Mouse (Mus musculus) frontal cortex, postnatal 25 days (tissue): ENCODE results near the gene Hcrtr2.

Source experiments
- DNase-seq, 2 experiments: peaks; one replicate each; pipeline ENCODE4 v3.0.0; 2022; ENCODE audit warnings: low spot score in 2 of 2

The Hcrtr2 gene

GRCm38 (mm10) chr9:76323756-76324155 lies at the start of gene Hcrtr2:
Gene Hcrtr2 (minus strand): TSS chr9:76323856.
- no peak for DNase-seq

DNA sequence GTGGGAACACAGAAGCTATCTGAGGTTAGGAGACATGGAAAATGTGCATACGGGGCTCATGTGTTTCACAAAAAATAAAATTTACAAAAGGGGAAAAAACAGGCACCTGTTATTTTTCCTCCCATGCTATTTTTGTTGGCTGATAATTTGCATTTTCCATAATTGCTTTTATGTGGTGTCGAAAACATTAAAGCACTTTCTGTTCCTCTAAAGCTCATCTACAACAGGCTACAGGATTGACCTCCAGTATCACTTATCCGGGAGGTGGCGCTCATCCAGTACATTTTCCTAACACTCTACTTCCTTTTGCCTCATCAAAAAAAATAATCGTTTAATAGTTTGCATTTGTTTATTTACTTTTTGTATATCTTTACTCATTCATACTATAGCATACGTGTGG lies 41.2 kb upstream of the Hcrtr2 start:
- no peak for DNase-seq

DNA sequence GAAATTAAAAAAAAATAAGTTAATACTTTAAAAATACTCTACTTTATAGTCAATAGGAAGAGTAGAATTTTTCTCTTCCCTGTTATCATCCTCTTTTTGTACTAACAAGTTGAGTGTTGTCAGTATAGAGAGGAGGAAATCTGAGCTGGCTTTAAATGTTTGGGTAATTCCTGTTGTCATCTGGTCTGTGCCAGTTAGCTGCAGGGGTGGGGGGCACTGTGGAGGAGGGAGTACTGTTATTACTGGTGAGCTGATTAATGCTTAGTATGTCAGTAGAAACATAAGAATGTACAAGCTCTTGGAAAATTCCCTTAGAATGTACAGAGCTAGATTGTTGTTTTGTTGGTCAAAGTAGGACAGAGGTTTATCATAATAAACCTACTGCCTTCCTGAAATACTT lies 36.7 kb upstream of the Hcrtr2 start:
- no peak for DNase-seq

- DNase-seq, result no peak
Measured at GRCm38 (mm10) chr9:76352346-76352745, 28.7 kb upstream of the Hcrtr2 start.

- DNase-seq, result no peak
Measured at GRCm38 (mm10) chr9:76347298-76347697, 23.6 kb upstream of the Hcrtr2 start.

GRCm38 (mm10) chr9:76331081-76331480 lies 7.4 kb upstream of the Hcrtr2 start:
- no peak for DNase-seq

DNA sequence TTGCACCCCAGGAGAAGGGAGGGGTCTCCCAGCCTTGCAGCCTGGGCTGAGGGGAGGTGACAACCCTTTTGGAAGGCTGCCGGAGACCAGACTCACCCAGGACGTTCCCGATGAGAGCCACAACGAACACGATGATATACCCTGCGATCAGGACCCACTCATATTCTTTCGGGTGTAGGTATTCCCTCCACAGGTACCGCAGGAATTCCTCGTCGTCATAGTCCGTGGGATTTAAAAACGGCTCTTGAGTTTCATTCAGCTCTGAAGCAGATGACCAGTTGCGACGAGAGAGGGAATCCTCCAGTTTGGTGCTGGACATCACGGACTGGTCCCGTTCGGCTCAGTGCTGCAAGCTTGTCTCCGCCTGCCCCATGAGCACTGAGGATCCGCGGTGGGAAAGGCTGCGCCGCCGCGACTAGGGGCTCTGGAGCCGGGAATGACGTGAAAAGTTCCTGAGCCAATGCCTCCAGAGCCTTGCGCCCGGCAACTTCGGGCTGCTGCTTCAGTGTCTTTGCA lies 412 bp downstream of the Hcrtr2 start:
- DNase-seq, result peak; percentile 10 to 14

- peak; percentile 4 to 10 for DNase-seq
Measured at GRCm38 (mm10) chr9:76322122-76323052, 1.3 kb downstream of the Hcrtr2 start.

DNA sequence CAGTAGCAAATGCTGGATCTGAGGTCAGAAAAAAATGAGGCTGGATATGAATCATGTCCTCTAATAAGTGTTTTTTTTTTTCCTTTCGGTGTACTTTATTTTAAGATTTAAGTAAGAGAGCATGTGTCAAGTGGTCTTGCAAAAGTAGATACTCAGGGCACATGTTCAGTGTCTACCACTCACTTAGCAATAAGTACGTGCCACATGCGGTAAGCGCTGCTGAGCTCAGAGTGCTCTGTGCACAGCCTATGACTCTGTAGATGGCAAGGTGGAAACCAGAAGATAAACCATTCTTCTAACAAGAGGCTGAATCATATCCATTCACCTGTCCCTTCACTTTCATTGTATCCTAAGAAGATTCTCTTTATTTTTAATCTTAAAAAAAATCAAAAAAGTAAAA lies 2.1 kb downstream of the Hcrtr2 start:
- DNase-seq, result no peak

- no peak for DNase-seq
Measured at GRCm38 (mm10) chr9:76320755-76321154, 2.9 kb downstream of the Hcrtr2 start.

- no peak for DNase-seq
Measured at GRCm38 (mm10) chr9:76318302-76318701, 5.4 kb downstream of the Hcrtr2 start.

GRCm38 (mm10) chr9:76315096-76315495 lies 8.6 kb downstream of the Hcrtr2 start:
- no peak for DNase-seq

GRCm38 (mm10) chr9:76313921-76314320 lies 9.7 kb downstream of the Hcrtr2 start:
- DNase-seq, result no peak

- no peak for DNase-seq
Measured at GRCm38 (mm10) chr9:76312221-76312620, 11.4 kb downstream of the Hcrtr2 start.

DNA sequence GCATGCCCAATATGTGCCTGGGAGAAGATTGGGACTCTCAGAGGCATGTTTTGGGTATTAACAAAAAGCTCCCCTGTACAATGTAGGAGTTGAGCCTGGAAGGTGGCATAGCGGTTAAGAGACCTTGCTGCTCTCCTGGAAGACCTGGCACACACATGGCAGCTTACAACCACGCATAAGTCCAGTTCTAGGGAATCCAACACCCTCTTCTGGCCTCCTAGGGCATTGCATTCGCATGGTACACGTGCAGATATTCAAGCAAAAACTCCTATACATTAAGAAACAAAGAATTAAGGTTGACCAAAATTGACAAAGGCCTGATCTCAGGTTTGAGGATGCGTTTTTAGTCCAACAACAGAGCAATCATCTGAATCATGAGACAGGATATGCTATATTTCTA lies 32.3 kb downstream of the Hcrtr2 start:
- no peak for DNase-seq

- no peak for DNase-seq
Measured at GRCm38 (mm10) chr9:76270886-76271285, 52.8 kb downstream of the Hcrtr2 start.

DNA sequence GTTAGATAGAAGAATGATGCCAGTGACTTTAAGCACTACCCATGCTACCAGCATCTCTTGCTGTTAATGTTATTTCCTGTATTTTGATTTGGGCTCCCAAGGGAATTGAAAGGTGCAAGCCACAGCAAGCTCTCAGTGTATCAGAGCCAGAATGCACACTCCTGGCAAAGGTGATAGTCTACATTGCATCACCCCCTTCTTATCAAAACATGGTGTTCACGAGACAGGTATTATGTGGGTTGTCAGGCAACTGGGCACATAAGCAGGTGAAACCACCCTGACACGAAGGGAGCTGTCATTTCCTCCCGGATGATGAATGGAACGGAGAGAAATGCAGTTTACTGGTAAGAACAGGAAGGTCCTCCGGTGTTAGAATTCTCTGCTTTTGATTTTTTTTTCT lies 65.9 kb downstream of the Hcrtr2 start:
- no peak for DNase-seq

DNA sequence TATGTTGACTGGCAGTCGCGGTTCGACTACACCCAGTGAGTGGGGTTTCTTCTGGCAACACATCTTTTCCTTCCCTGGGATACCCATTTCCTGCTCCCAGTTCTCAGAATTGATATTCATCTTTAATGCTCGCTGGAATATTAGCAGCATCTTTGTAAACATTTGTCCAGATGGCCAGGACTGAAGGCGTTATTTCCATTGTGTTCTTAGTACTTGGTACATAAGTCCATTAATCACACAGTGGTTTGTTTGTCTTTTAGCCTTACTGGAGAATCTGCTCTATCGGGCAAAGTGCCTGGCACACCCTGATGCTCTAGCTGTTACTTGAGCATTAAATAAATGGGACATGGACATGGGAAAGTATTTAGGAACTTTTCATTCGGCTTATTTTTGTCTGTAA lies 71.1 kb downstream of the Hcrtr2 start:
- no peak for DNase-seq

DNA sequence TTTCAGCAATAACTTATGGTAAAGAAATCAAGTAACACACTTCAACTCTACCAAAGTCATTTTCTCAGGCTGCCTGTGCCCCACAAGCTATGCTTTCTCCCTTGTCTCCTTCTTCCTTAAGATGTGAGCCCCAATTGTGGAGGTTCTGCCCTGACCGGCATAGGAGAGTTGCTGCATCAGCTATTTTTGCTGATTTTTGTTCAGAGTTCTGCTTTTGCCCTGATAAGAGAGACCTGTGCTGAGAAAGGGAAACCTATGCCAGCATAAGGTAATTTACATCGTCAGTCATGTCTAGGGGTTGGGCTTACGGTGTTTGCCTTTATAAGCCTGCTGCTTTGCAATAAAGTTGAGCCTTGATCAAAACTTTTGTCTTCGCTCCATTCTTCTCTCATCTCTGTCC lies 71.5 kb downstream of the Hcrtr2 start:
- no peak for DNase-seq

- no peak for DNase-seq
Measured at GRCm38 (mm10) chr9:76242322-76242721, 81.3 kb downstream of the Hcrtr2 start.

GRCm38 (mm10) chr9:76237946-76238345 lies 85.7 kb downstream of the Hcrtr2 start:
- no peak for DNase-seq

DNA sequence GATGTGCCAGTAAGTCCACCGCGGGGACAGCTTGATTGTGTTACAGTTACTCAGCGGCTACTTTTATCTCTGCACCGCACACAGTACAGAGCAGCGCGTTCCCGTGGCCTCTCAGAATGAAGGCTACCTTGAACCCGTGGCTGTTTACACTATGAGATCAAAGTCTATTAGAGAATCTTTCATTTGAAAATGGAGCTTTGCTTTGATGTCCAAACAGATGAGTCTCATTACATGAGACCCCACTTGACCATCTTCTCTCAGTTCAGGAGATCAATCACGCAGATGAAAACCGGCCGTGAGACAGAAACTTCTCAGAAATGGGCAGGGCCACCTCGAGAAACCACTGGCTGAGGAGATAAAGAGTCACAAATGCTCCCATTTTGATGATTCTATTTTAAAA lies 86.4 kb downstream of the Hcrtr2 start:
- DNase-seq, result no peak

DNA sequence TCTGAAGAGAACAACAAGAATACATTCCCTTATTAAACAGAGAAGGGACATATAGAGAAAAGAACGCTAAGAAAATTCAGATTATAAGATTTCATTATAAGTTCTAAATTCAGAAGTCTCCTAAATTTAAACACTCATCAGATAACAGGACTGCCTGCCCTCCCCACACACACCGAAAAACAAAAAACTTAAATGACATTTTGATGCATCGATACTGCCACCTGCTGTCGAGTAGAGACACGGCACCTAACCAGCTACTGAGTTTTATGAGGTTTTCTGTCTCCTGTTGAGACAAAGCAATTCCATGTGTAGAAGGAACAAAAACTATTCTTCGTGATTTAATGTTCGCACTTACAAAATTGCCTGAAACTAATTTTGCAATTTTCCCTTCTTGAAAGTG lies 87.0 kb downstream of the Hcrtr2 start:
- peak; percentile 22 to 39 for DNase-seq
